Mouse (Mus musculus): ENCODE measurements around the gene Sh2d2a.

- TF ChIP-seq POLR2A (IDR thresholded peaks at IDR 0.05; ENCODE audit: low read depth, low read length) = no peak
- no peak for TF ChIP-seq CTCF (conservative IDR thresholded peaks at IDR 0.05; ENCODE audit: insufficient read depth, insufficient read length, low read depth, low read length)
Observed at GRCm38 (mm10) chr3:87855936-87856335, 9.4 kb downstream of the Sh2d2a start.

Data from kidney, adult 2 months (tissue).